Mouse (Mus musculus) forebrain, embryonic 12.5 days (tissue): ENCODE results near the gene Gm17175. TPM values are rescaled to one million over a fixed set of nuclear protein-coding genes. Genes with fewer than 3 reads are reported as not detected.
"Not testable (repeated sequence)": the region's sequence is repeated elsewhere in the genome, so short reads cannot be mapped to it uniquely, and the experiment has no call there.

Experiments used
- ATAC-seq: fragments of 200-750 bp; cut with Nextera tagmentation; 2 replicates; pipeline ENCODE4 v1.8.0; 2017; ENCODE audit warnings: moderate TSS enrichment; ENCODE audit not compliant: low FRiP score
- H3K27ac ChIP-seq: fragments of 300-500 bp; sonication (generic); 2 replicates; pipeline ENCODE4 v1.5.1; 2016; ENCODE audit warnings: mild to moderate bottlenecking
- H3K27me3 ChIP-seq: fragments of 300-500 bp; sonication (generic); 2 replicates; pipeline ENCODE4 v1.6.1; 2016; ENCODE audit warnings: mild to moderate bottlenecking
- H3K36me3 ChIP-seq: fragments of 300-500 bp; sonication (generic); replicated peaks from 2 replicates; pipeline ENCODE4 v1.6.1; 2016; ENCODE audit warnings: mild to moderate bottlenecking
- H3K4me1 ChIP-seq: fragments of 300-500 bp; sonication (generic); 2 replicates; pipeline ENCODE4 v1.6.1; 2016
- H3K4me2 ChIP-seq: fragments of 300-500 bp; sonication (generic); 2 replicates; pipeline ENCODE4 v1.6.1; 2016; ENCODE audit warnings: mild to moderate bottlenecking, moderate library complexity
- H3K4me3 ChIP-seq: fragments of 300-500 bp; sonication (generic); replicated peaks from 2 replicates; pipeline ENCODE4 v1.5.1; 2016; ENCODE audit warnings: mild to moderate bottlenecking
- H3K9ac ChIP-seq: fragments of 300-500 bp; sonication (generic); 2 replicates; pipeline ENCODE4 v1.6.1; 2016; ENCODE audit warnings: mild to moderate bottlenecking
- H3K9me3 ChIP-seq: fragments of 300-500 bp; sonication (generic); 2 replicates; pipeline ENCODE4 v1.6.1; 2016
- WGBS: fragments of 180-500 bp; shearing (Covaris S2); methylation state at CpG from one replicate; pipeline ENCODE4 v1.1.7; 2016; 5-methylcytosine and 5-hydroxymethylcytosine counted together
- polyA plus RNA-seq: library from polyadenylated mRNA; unstranded; fragments of >200 nt; fragmentation: Nextera tagmentation; extraction: Ambion mirVana; gene quantifications from 2 replicates; pipeline ENCODE4 v1.2.1, GENCODE M21; 2016

The Gm17175 gene
- polyA plus RNA-seq: not detected in 2 replicates

- not testable (repeated sequence) for H3K9me3 ChIP-seq, H3K4me1 ChIP-seq, H3K4me3 ChIP-seq, H3K27ac ChIP-seq, H3K9ac ChIP-seq, H3K27me3 ChIP-seq, H3K36me3 ChIP-seq, ATAC-seq, H3K4me2 ChIP-seq
- WGBS: 98% methylated on average over 2 of the region's 2 CpGs
Measured at GRCm38 (mm10) chr14:51573963-51574362, at the start of gene Gm17175. Gene Gm17175 (minus strand): TSS chr14:51574063.

GRCm38 (mm10) chr14:51611210-51611609 is 37.3 kb upstream of the Gm17175 start, which contains the start of gene Gm17078:
Gene Gm17078 (minus strand): TSS chr14:51611310.
- no peak within 1 kb of the TSS for H3K4me3 ChIP-seq
- H3K9ac ChIP-seq: no peak within 1 kb of the TSS
- no peak within 1 kb of the TSS for H3K27ac ChIP-seq
- H3K27me3 ChIP-seq: no peaks in the 10 kb centered on the region
- 92% methylated on average over 1 of the region's 1 CpGs for WGBS
- H3K4me1 ChIP-seq: no peaks in the 10 kb centered on the region
- no peaks in the 10 kb centered on the region for H3K9me3 ChIP-seq
- ATAC-seq: no peak
- H3K36me3 ChIP-seq: no peaks in the 10 kb centered on the region
- H3K4me2 ChIP-seq: no peak within 1 kb of the TSS

- ATAC-seq, H3K4me2 ChIP-seq, H3K4me3 ChIP-seq, H3K9me3 ChIP-seq, H3K4me1 ChIP-seq, H3K27me3 ChIP-seq, H3K36me3 ChIP-seq, H3K9ac ChIP-seq, H3K27ac ChIP-seq: not testable (repeated sequence)
- WGBS: 93% methylated on average over 4 of the region's 4 CpGs
Measured at GRCm38 (mm10) chr14:51592039-51592438, 18.2 kb upstream of the Gm17175 start, which contains the start of gene Gm17174. Gene Gm17174 (minus strand): TSS chr14:51592139.

- Histone ChIP-seq H3K9me3 (no peaks in the 10 kb centered on the region), H3K4me2 (no peak within 1 kb of the TSS), H3K27me3 (no peaks in the 10 kb centered on the region), H3K9ac (no peak within 1 kb of the TSS), H3K27ac (no peak within 1 kb of the TSS), H3K4me3 (no peak within 1 kb of the TSS), H3K36me3 (no peaks in the 10 kb centered on the region), H3K4me1 (no peaks in the 10 kb centered on the region)
- WGBS: 93% methylated on average over 4 of the region's 4 CpGs
- no peak for ATAC-seq
Measured at GRCm38 (mm10) chr14:51552490-51552889, 21.4 kb downstream of the Gm17175 start, which contains the start of gene Gm5622. Gene Gm5622 (plus strand): TSS chr14:51552790.

Other genes with a start within 250 kb of the Gm17175 start
- gene Gm7247, start 212.3 kb downstream of the Gm17175 start, polyA plus RNA-seq: not detected in 2 replicates
- gene Vmn2r88, start 163.2 kb downstream of the Gm17175 start, polyA plus RNA-seq: not detected in 2 replicates
- gene Vmn2r89, start 122.2 kb downstream of the Gm17175 start, polyA plus RNA-seq: not detected in 2 replicates
- gene Gm5622, start 21.3 kb downstream of the Gm17175 start, polyA plus RNA-seq: not detected in 2 replicates
- gene Gm17174, start 18.1 kb upstream of the Gm17175 start, polyA plus RNA-seq: not detected in 2 replicates
- not detected in 2 replicates for gene Gm17078, start 37.2 kb upstream of the Gm17175 start, polyA plus RNA-seq
- gene Gm4181, start 61.6 kb upstream of the Gm17175 start, polyA plus RNA-seq: not detected in 2 replicates
- gene Gm17079, start 121.4 kb upstream of the Gm17175 start, polyA plus RNA-seq: not detected in 2 replicates
- not detected in 2 replicates for gene Gm5800, start 143.1 kb upstream of the Gm17175 start, polyA plus RNA-seq
- gene Ang4, start 199.5 kb upstream of the Gm17175 start, polyA plus RNA-seq: not detected in 2 replicates
- not detected in 2 replicates for gene AY358078, start 226.0 kb upstream of the Gm17175 start, polyA plus RNA-seq